Mouse (Mus musculus) ES-E14 (cell line): ENCODE results near the gene Sgca.

Source experiments
- CHD2 ChIP-seq: IDR thresholded peaks from 2 replicates; pipeline ENCODE4 v1.6.1; 2014; ENCODE audit warnings: mild to moderate bottlenecking, low read depth, low read length, inconsistent platforms
- HCFC1 ChIP-seq: IDR thresholded peaks from 2 replicates; pipeline ENCODE4 v1.6.1; 2012; ENCODE audit warnings: low read length, inconsistent platforms, borderline replicate concordance; ENCODE audit not compliant: insufficient read depth
- MAFK ChIP-seq: IDR thresholded peaks from 2 replicates; pipeline ENCODE4 v1.6.1; 2014; ENCODE audit warnings: mild to moderate bottlenecking, low read depth, low read length, inconsistent platforms; ENCODE audit not compliant: insufficient read depth

DNA sequence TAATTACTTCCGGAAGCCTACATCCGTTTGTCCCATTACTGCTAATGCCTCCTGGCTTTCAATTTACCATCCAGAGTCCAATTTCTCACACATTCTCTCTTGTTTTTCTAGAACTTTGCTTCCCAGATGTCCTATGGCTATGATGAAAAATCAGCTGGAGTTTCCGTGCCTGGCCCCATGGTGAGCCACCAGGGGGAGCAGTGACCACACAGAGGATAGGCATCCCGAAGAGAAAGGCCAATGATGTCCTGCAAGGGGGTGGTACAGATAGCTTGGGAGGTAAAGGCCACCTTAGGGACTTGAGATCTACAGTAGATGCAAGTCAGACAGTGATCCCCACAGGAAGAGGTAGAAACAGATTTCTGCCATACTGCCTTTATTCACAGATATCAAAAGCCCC is 36.8 kb downstream of the Sgca start:
- TF ChIP-seq HCFC1 (no peak), CHD2 (no peak), MAFK (no peak)
